Mouse (Mus musculus): ENCODE data around the gene Pced1b. TPM values are rescaled to one million over a fixed set of nuclear protein-coding genes. Genes with fewer than 3 reads are reported as not detected.

Gene Pced1b
- total RNA-seq, 2 experiments from 2014 or later: 7.7 to 8.1 TPM

DNA sequence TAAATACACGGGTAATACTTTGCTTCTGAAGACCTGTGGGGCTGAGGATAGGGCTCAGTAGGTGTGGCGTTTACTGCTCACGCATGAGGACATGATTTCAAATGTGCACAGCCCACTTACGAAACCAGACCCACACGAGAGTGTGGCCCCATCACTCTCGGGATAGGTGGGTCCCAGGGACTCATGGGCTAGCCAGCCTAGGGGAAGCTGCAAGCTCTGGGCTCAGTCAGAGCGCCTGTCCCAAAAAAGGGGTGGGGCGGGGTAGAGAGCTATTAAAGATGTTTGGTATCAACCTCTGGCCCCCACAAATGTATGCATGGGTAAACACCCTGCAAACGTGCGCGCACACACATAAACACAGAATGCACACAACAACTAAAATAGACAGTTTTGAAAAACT, 9.5 kb downstream of the Pced1b start:
- no peak for DNase-seq (ENCODE audit: low spot score in 2 of 2)

DNA sequence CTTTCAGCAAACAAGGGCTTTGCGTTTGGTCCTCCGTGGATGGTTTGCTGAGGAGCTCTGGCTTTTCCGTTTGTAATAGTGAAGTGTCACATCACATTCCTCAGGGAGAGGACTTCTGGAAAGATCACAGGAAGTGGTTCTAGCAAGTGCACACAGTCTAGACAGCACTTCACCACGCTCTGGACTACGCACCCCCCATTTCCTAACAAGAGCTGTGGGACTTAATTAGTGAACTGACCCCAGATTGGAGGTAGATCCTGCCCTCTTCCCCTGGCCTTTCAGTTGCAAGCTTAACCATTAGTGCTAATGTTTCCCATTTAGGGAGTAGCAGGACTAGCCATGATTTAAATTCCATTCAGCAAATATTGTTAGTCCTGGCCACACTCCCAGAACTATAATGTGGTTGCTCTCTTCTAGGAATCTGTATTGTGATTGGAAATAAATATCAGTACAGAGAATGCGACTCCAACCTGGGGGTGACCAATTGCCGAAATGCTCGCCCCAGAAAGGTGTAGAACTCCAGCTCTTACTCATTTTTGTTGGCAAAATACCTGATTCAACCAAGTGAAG, 10.4 kb downstream of the Pced1b start:
- DNase-seq (ENCODE audit: low spot score in 2 of 2): no peak

DNA sequence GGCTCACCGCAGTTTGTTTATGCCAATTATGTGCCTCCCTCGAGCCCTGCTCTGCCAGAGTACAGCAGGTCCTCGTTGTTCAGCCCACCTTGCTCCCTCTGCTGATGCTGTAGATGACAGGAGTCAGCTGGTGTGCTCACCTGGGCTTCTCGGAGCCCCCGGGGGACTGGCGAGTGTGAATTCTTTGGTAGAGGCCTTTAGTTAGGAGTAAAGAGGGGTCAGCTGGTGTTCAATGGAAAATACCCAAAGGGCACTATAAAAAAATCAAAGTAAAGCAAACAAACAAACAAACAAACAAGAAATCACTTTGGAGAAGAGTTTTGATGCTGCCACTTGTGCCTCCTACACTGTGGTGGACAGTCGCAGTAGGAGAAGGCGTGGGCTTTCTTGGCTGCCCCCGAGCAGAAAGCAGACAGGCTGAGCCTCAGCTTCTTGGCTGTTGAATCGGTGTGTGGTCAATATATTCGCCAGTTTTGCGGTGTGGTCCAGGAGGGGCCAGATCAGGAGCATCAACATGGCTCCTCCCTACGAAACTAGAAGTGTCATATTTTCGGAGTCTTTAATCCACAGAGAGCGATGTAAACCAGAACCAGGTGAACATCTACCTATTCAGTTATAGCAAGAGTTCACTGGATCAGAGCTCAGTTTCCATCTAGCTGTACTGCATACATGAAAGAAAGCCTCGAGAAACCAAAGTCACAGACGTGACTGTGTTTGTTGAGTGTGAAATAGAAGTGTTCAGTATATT, 11.8 kb downstream of the Pced1b start:
- no peak for DNase-seq (ENCODE audit: low spot score in 2 of 2)

DNA sequence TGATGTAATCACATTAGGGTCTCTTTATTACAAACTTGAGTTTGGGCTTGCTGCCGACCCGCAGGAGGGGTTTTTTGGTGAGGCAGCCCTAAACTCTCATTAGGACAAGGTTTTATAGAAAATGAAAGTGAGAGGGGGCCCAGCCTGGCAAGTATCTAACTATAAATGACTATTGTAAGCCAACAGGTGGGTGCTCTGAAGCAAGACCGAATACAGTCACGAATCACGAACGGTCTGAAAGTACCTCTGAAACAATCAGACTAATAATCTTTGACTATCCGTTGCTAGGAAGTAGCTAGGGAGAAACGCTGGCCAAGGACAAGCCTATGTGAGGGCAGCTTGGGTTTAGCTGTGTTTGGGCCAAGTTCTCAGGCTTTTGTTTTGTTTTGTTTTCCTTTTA, 12.4 kb downstream of the Pced1b start:
- DNase-seq (ENCODE audit: low spot score in 2 of 2): no peak

- DNase-seq (ENCODE audit: low spot score in 2 of 2): no peak
These were observed 13.2 kb downstream of the Pced1b start for GRCm38 (mm10) chr15:97259968-97260597.

GRCm38 (mm10) chr15:97262251-97262650, 15.3 kb downstream of the Pced1b start:
- DNase-seq (ENCODE audit: low spot score in 2 of 2): no peak

- DNase-seq (ENCODE audit: low spot score in 2 of 2): no peak
These were observed 19.4 kb downstream of the Pced1b start for GRCm38 (mm10) chr15:97266236-97266845.

DNA sequence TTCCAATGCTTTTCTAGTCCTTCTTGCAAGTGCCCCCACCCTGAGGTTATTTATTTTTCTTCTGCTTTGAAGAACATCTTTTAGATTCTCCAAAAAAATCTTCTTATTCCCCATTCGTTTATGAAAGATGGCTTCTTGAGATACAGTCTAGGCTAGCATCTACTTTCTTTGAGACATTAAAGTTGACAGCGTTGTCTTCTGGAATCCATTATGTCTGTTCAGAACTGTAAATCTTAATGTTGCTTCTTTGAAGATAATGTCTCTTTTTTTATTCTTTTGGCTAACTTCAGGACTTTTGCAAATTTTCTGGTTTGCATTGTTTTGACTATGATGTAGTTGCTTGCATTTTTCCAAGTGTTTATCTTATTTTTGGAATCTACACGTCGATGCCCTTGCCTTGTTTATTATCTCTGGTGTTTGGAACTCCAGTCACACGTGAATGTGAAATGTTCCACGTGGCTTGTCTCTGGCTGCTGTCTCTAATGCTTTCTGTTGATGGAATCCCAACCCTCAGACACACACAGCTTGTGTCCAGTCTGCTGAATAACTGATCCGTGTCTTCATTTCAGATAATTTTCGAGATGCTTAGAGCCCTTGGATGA, 20.3 kb downstream of the Pced1b start:
- DNase-seq (ENCODE audit: low spot score in 2 of 2): no peak

DNA sequence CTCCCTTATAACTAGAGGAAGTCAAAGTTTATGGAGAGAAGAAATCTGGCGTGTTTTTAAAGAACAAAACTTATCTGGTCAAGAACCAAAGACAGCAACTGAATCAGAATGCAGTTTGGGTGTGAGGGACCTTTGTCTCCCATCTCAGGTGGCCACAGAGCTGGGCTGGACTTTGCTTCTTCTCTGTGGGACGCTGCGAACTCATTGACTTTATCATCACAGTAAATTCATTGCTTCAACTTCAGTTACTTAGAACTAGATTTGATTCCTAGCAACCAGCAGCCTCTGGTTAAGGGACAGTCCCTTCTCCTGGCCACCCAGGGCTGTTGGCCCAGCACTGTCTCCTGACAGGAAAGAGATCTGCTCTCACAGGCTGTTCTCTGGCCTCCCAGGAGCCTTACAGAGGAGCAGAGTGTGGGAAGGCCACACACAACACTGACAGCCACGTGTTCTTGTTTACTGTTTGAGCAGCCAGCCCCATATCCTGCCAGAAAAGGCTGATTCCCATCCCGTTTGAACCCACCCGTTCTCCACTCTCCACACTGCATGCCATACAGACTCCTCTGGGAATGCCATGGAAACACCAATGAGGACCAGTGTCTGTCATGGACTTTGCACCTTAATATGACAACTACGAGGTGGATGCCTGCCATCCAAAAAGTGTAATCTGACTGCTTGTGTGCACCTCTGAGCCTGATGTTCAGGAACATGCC, 25.2 kb downstream of the Pced1b start:
- DNase-seq (ENCODE audit: low spot score in 2 of 2): no peak

GRCm38 (mm10) chr15:97272831-97273230, 25.9 kb downstream of the Pced1b start:
- DNase-seq (ENCODE audit: low spot score in 2 of 2): no peak

DNA sequence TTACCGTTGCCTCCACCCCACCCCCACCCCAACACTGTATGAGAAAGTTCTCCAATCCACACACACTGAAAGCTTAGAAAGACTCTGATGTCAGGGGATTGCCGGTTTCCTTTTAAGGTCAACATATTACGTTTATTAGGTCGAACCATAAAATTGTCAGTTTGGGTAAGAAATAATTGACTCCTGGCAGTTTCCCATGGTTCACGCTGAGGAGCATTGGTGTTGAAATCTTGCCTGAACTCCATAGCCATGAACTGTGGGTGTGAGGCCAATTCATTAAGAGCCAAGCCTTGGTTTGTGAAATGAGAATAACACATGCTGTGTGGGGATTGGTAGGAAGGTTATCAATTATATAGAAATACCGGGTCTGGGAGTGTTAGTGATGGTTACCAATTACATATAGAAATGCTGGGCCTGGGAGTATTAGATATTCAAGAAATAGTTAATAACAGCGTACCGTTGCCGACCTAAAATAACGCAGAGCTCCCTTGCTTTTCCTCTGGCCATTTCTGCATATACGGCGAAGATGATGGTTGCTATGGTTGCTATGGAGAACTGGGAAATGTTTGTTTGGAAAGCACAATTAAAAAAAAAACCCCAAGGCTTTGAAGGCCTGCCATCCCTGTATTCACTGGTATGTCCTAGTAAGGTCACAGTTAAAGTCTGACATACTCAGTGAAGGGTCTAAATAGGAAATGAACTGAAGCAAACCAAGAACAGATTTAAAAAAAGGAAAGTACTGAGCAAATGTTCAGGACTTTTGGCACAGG, 28.9 kb downstream of the Pced1b start:
- no peak for DNase-seq (ENCODE audit: low spot score in 2 of 2)

- DNase-seq (ENCODE audit: low spot score in 2 of 2): no peak
These were observed 29.8 kb downstream of the Pced1b start for GRCm38 (mm10) chr15:97276660-97277153.

GRCm38 (mm10) chr15:97277328-97277727, 30.4 kb downstream of the Pced1b start:
- no peak for DNase-seq (ENCODE audit: low spot score in 2 of 2)

- DNase-seq (ENCODE audit: low spot score in 2 of 2): no peak
These were observed 31.5 kb downstream of the Pced1b start for GRCm38 (mm10) chr15:97278340-97278948.

GRCm38 (mm10) chr15:97280131-97280530, 33.2 kb downstream of the Pced1b start:
- no peak for DNase-seq (ENCODE audit: low spot score in 2 of 2)

- no peak for DNase-seq (ENCODE audit: low spot score in 2 of 2)
These were observed 33.9 kb downstream of the Pced1b start for GRCm38 (mm10) chr15:97280776-97281175.

DNA sequence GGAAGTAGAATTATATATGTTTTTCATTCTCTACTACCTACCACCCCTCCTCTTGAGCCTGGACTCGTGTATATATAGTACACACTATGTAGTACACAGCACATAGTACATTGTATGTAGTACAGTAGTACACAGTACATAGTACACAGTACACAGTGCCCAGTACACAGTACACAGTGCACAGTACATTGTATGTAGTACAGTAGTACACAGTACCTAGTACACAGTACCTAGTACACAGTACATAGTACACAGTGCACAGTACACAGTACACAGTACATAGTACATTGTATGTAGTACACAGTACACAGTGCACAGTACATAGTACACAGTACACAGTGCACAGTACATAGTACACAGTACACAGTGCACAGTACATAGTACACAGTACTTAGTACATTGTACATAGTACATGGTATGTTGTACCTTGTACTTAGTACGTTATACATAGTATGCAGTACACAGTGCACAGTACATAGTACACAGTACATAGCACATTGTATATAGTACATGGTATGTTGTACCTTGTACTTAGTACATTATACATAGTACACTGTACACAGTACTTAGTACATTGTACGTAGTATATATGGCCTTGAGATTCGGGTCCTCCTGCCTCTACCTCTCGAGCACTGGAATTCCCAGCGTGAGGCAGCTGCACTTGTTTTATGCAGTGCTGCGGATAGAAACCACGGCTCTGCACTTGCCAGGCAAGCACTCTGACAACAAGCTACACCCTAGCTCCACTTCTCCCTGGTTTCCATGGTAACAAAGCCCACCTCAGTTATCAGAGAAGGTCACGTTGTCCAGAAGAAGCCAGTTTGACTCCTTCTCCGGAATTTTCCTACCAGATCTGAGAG, 35.0 kb downstream of the Pced1b start:
- DNase-seq (ENCODE audit: low spot score in 2 of 2): no peak

GRCm38 (mm10) chr15:97282572-97282881, 35.6 kb downstream of the Pced1b start:
- no peak for DNase-seq (ENCODE audit: low spot score in 2 of 2)

- no peak for DNase-seq (ENCODE audit: low spot score in 2 of 2)
These were observed 37.3 kb downstream of the Pced1b start for GRCm38 (mm10) chr15:97284201-97284600.

Data from layer of hippocampus, postnatal 14 days (tissue).